Mouse (Mus musculus) limb, embryonic 14.5 days (tissue): ENCODE measurements around the gene Slc30a3. TPM values are rescaled to one million over a fixed set of nuclear protein-coding genes. Genes with fewer than 3 reads are reported as not detected.

ENCODE experiments used
- ATAC-seq: fragments of 200-750 bp; cut with Nextera tagmentation; 2 replicates; pipeline ENCODE4 v1.8.0; 2017; ENCODE audit warnings: low read depth, moderate number of reproducible peaks, moderate TSS enrichment; ENCODE audit not compliant: low FRiP score
- DNase-seq: peaks from one replicate; pipeline ENCODE4 v3.0.0-alpha.2; 2015; ENCODE audit warnings: low spot score
- H3K27ac ChIP-seq: fragments of 300-500 bp; sonication (generic); replicated peaks from 2 replicates; pipeline ENCODE4 v1.5.1; 2014; ENCODE audit warnings: low read depth, mild to moderate bottlenecking, low read length, moderate library complexity, mixed read lengths
- H3K27me3 ChIP-seq: fragments of 300-500 bp; sonication (generic); 2 replicates; pipeline ENCODE4 v1.6.1; 2014; ENCODE audit warnings: low read length, mixed read lengths; ENCODE audit not compliant: control insufficient read depth, insufficient read depth
- H3K36me3 ChIP-seq: fragments of 300-500 bp; sonication (generic); 2 replicates; pipeline ENCODE4 v1.6.1; 2014; ENCODE audit warnings: mild to moderate bottlenecking, low read length, moderate library complexity, mixed read lengths; ENCODE audit not compliant: control insufficient read depth, insufficient read depth
- H3K4me1 ChIP-seq: fragments of 300-500 bp; sonication (generic); 2 replicates; pipeline ENCODE4 v1.6.1; 2014; ENCODE audit warnings: antibody characterized with exemption, low read length, mixed read lengths; ENCODE audit not compliant: control insufficient read depth, insufficient read depth
- H3K4me2 ChIP-seq: fragments of 300-500 bp; sonication (generic); replicated peaks from 2 replicates; pipeline ENCODE4 v1.6.1; 2014; ENCODE audit warnings: low read depth, mild to moderate bottlenecking, low read length, moderate library complexity; ENCODE audit not compliant: severe bottlenecking
- H3K4me3 ChIP-seq: fragments of 300-500 bp; sonication (generic); replicated peaks from 2 replicates; pipeline ENCODE4 v1.5.1; 2014; ENCODE audit warnings: low read length
- H3K9ac ChIP-seq: fragments of 300-500 bp; sonication (generic); 2 replicates; pipeline ENCODE4 v1.6.1; 2014; ENCODE audit warnings: mild to moderate bottlenecking, low read depth, low read length, moderate library complexity; ENCODE audit not compliant: severe bottlenecking
- H3K9me3 ChIP-seq: fragments of 300-500 bp; sonication (generic); 2 replicates; pipeline ENCODE4 v1.6.1; 2016; ENCODE audit warnings: low read length; ENCODE audit not compliant: control insufficient read depth
- POLR2A ChIP-seq: fragments of 200-500 bp; IDR thresholded peaks from 2 replicates; pipeline ENCODE4 v1.8.0; 2012; ENCODE audit warnings: inconsistent platforms, mild to moderate bottlenecking, moderate library complexity, borderline replicate concordance; ENCODE audit not compliant: insufficient read depth, insufficient read length; ENCODE audit errors: extremely low read depth
- WGBS: fragments of 180-500 bp; shearing (Covaris S2); extraction: QIAGEN DNeasy Blood & Tissue Kit; methylation state at CpG from one replicate; pipeline ENCODE4 v1.1.7; 2014; 5-methylcytosine and 5-hydroxymethylcytosine counted together
- polyA plus RNA-seq, 2 experiments: library from polyadenylated mRNA; depleted of rRNA in 1 of 2; stranded (reverse) in 1 of 2; unstranded in 1 of 2; fragments of >200 nt; fragmentation: Nextera tagmentation in 1 of 2; extraction: Ambion mirVana in 1 of 2; gene quantifications; 2 replicates each; pipeline versions ENCODE4 v1.2.1 to v1.2.3; 2012 to 2014

Gene Slc30a3
- polyA plus RNA-seq, 2 experiments, result 0.82 to 0.91 TPM

- ATAC-seq (no peak), DNase-seq (no peak)
- no peaks in the 10 kb centered on the region for H3K9me3 ChIP-seq
- H3K27me3 ChIP-seq, result peaks cover under 1% of the 10 kb centered on the region
- H3K4me3 ChIP-seq, result no peak overlapping the region
- no peak overlapping the region for H3K4me2 ChIP-seq
- 28% methylated on average over 12 of the region's 12 CpGs for WGBS
- H3K4me1 ChIP-seq, result no peaks in the 10 kb centered on the region; the same call in 1 of the 2 replicates
- peaks cover 11% of the 10 kb centered on the region for H3K36me3 ChIP-seq
- H3K27ac ChIP-seq, result no peak overlapping the region
- TF ChIP-seq POLR2A, result no peak
- H3K9ac ChIP-seq, result 0 out of 2 replicates have a peak overlapping the region, but pooled peaks have one; percentile 28
Observed at GRCm38 (mm10) chr5:31082935-31083625, 25.0 kb downstream of the Slc30a3 start.

GRCm38 (mm10) chr5:31082355-31082754 lies 25.7 kb downstream of the Slc30a3 start:
- WGBS, result 20% methylated on average over 5 of the region's 5 CpGs
- H3K4me1 ChIP-seq, result no peaks in the 10 kb centered on the region; the same call in 1 of the 2 replicates
- H3K9ac ChIP-seq, result no peak overlapping the region
- H3K27me3 ChIP-seq, result no peaks in the 10 kb centered on the region; the same call in 1 of the 2 replicates
- ATAC-seq (peak; percentile 26; the same call in 1 of the 2 replicates), DNase-seq (peak; percentile 49)
- no peak overlapping the region for H3K27ac ChIP-seq
- no peaks in the 10 kb centered on the region for H3K9me3 ChIP-seq
- no peak for TF ChIP-seq POLR2A
- peaks cover 18% of the 10 kb centered on the region for H3K36me3 ChIP-seq
- no peak overlapping the region for H3K4me2 ChIP-seq
- no peak overlapping the region for H3K4me3 ChIP-seq

- ATAC-seq (no peak), DNase-seq (peak; percentile 58)
- WGBS, result 75% methylated on average over 3 of the region's 3 CpGs
- no peak overlapping the region for H3K27ac ChIP-seq
- H3K9me3 ChIP-seq, result no peaks in the 10 kb centered on the region
- no peaks in the 10 kb centered on the region for H3K27me3 ChIP-seq
- no peaks in the 10 kb centered on the region; the same call in 1 of the 2 replicates for H3K4me1 ChIP-seq
- no peak overlapping the region for H3K4me2 ChIP-seq
- H3K9ac ChIP-seq, result no peak overlapping the region
- H3K4me3 ChIP-seq, result no peak overlapping the region
- H3K36me3 ChIP-seq, result peaks cover 28% of the 10 kb centered on the region
- no peak for TF ChIP-seq POLR2A
Observed at GRCm38 (mm10) chr5:31081386-31081785, 26.7 kb downstream of the Slc30a3 start.

GRCm38 (mm10) chr5:31080795-31081164 lies 27.3 kb downstream of the Slc30a3 start:
- WGBS, result 57% methylated on average over 3 of the region's 3 CpGs
- Histone ChIP-seq H3K9ac (no peak overlapping the region), H3K4me1 (no peaks in the 10 kb centered on the region; the same call in 1 of the 2 replicates), H3K4me2 (no peak overlapping the region), H3K27ac (no peak overlapping the region), H3K36me3 (peaks cover 34% of the 10 kb centered on the region), H3K27me3 (no peaks in the 10 kb centered on the region), H3K9me3 (no peaks in the 10 kb centered on the region), H3K4me3 (no peak overlapping the region)
- TF ChIP-seq POLR2A, result no peak
- DNase-seq, result no peak
- ATAC-seq, result no peak

GRCm38 (mm10) chr5:31080059-31080794 lies 27.8 kb downstream of the Slc30a3 start:
- no peak for TF ChIP-seq POLR2A
- no peaks in the 10 kb centered on the region for H3K9me3 ChIP-seq
- peaks cover 40% of the 10 kb centered on the region for H3K36me3 ChIP-seq
- WGBS, result 76% methylated on average over 13 of the region's 13 CpGs
- no peaks in the 10 kb centered on the region; the same call in 1 of the 2 replicates for H3K4me1 ChIP-seq
- H3K9ac ChIP-seq, result no peak overlapping the region
- DNase-seq, result peak; percentile 33
- H3K27ac ChIP-seq, result no peak overlapping the region
- no peak overlapping the region for H3K4me3 ChIP-seq
- H3K27me3 ChIP-seq, result no peaks in the 10 kb centered on the region
- no peak for ATAC-seq
- no peak overlapping the region for H3K4me2 ChIP-seq
